Mouse (Mus musculus): ENCODE data around the gene Klrk1. TPM values are rescaled to one million over a fixed set of nuclear protein-coding genes. Genes with fewer than 3 reads are reported as not detected.

The Klrk1 gene
- polyA plus RNA-seq, 1 experiment from 2014 or later = 0.04 TPM

Other genes starting within 250 kb of the Klrk1 start
- not detected in 2 replicates for gene Clec12b, start 238.0 kb downstream of the Klrk1 start, polyA plus RNA-seq (2016; fragmentation: Nextera tagmentation; extraction: Ambion mirVana)
- 12.7 and 13.3 TPM in 2 replicates for gene Clec1b, start 226.6 kb downstream of the Klrk1 start, polyA plus RNA-seq (2016; fragmentation: Nextera tagmentation; extraction: Ambion mirVana)
- 0.19 and 0.50 TPM in 2 replicates for gene Clec9a, start 215.0 kb downstream of the Klrk1 start, polyA plus RNA-seq (2016; fragmentation: Nextera tagmentation; extraction: Ambion mirVana)
- gene Clec1a, start 171.9 kb downstream of the Klrk1 start, polyA plus RNA-seq (2016; fragmentation: Nextera tagmentation; extraction: Ambion mirVana) = 0.82 and 0.89 TPM in 2 replicates
- 0.06 TPM in 1 of 2 replicates, not detected in the other for gene Olr1, start 116.7 kb downstream of the Klrk1 start, polyA plus RNA-seq (2016; fragmentation: Nextera tagmentation; extraction: Ambion mirVana)
- gene Tmem52b, start 111.3 kb downstream of the Klrk1 start, polyA plus RNA-seq (2016; fragmentation: Nextera tagmentation; extraction: Ambion mirVana) = not detected in 2 replicates
- 44.9 and 46.5 TPM in 2 replicates for gene Gabarapl1, start 90.7 kb downstream of the Klrk1 start, polyA plus RNA-seq (2016; fragmentation: Nextera tagmentation; extraction: Ambion mirVana)
- gene Klre1, start 46.0 kb downstream of the Klrk1 start, polyA plus RNA-seq (2016; fragmentation: Nextera tagmentation; extraction: Ambion mirVana) = not detected in 2 replicates
- gene Klrd1, start 32.1 kb downstream of the Klrk1 start, polyA plus RNA-seq (2016; fragmentation: Nextera tagmentation; extraction: Ambion mirVana) = not detected in 2 replicates
- not detected in 2 replicates for gene Klrc3, start 19.5 kb upstream of the Klrk1 start, polyA plus RNA-seq (2016; fragmentation: Nextera tagmentation; extraction: Ambion mirVana)
- gene Klrc2, start 36.8 kb upstream of the Klrk1 start, polyA plus RNA-seq (2016; fragmentation: Nextera tagmentation; extraction: Ambion mirVana) = not detected in 2 replicates
- gene Klrc1, start 55.1 kb upstream of the Klrk1 start, polyA plus RNA-seq (2016; fragmentation: Nextera tagmentation; extraction: Ambion mirVana) = not detected in 2 replicates
- gene Klri1, start 93.3 kb upstream of the Klrk1 start, polyA plus RNA-seq (2016; fragmentation: Nextera tagmentation; extraction: Ambion mirVana) = not detected in 2 replicates
- gene Klri2, start 116.6 kb upstream of the Klrk1 start, polyA plus RNA-seq (2016; fragmentation: Nextera tagmentation; extraction: Ambion mirVana) = not detected in 2 replicates
- not detected in 2 replicates for gene Gm156, start 160.4 kb upstream of the Klrk1 start, polyA plus RNA-seq (2016; fragmentation: Nextera tagmentation; extraction: Ambion mirVana)
- not detected in 2 replicates for gene Gm17631, start 238.8 kb upstream of the Klrk1 start, polyA plus RNA-seq (2016; fragmentation: Nextera tagmentation; extraction: Ambion mirVana)